Mouse (Mus musculus): ENCODE results near the gene Nxn. TPM values are rescaled to one million over a fixed set of nuclear protein-coding genes. Genes with fewer than 3 reads are reported as not detected.
A peak's percentile ranks its signal among the peaks of the same experiment; 100 is the strongest.

Gene Nxn
- total and polyA plus RNA-seq, 2 experiments from 2014 or later, result 12.7 to 22.1 TPM

DNA sequence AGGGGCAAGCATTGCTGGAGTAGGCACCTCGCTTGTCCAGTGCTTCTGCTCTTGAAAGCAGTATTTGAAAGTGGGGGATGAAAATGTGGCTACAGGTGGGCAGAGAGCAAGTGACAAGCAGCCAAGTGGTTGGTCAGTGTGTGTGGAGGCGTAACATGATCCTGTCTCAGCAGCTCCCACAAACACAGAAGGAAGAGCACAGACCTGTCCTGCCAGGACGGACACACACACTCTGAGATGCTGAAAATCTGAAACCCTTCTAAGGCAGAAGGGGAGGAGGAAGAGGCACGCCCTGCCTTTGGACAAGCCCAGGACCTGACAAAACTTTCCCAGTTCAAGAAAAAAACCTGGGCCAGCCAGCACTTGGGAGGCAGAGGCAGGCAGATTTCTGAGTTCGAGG lies 34.9 kb downstream of the Nxn start:
- H3K4me2 ChIP-seq (ENCODE audit: low read depth), result no peak overlapping the region
- no peak for TF ChIP-seq CTCF (IDR thresholded peaks at IDR 0.05; ENCODE audit: low read depth)
- H3K36me3 ChIP-seq (ENCODE audit: insufficient read depth), result no peaks in the 10 kb centered on the region
- H3K4me3 ChIP-seq (ENCODE audit: low read depth, low read length), result no peak overlapping the region
- 78% methylated on average over 5 of the region's 5 CpGs for WGBS
- H3K4me1 ChIP-seq (ENCODE audit: insufficient read depth), result 0 out of 2 replicates have a peak, but pooled peaks cover 3% of the 10 kb centered on the region
- no peaks in the 10 kb centered on the region for H3K27me3 ChIP-seq (ENCODE audit: insufficient read depth, low read length)
- peak overlapping the region; percentile 40; the same call in 1 of the 2 replicates for H3K27ac ChIP-seq (ENCODE audit: low read depth, low read length)
- H3K9me3 ChIP-seq (ENCODE audit: low read length), result no peaks in the 10 kb centered on the region
- DNase-seq (no peak), ATAC-seq (no peak)
- H3K9ac ChIP-seq, result no peak overlapping the region

DNA sequence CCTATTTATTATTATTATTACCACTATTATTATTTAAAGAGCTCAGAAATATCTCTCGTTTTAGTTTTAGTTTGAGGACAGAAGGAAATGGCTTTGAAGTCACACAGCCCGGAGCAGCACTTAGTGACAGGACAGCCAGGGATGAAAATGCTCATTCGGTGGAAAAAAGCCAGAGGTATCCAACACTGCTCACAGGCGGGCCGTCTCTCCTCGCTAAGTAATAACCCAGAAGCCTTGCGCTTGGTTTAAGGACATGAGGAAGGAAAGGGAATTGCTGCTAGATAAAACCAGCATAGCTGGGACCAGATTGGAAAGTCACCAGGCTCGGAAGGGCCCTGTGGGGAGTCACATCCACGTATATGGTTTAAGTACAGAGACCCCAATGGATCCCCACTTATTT lies 35.3 kb downstream of the Nxn start:
- H3K9me3 ChIP-seq (ENCODE audit: low read length), result no peaks in the 10 kb centered on the region
- no peak overlapping the region for H3K4me2 ChIP-seq (ENCODE audit: low read depth)
- H3K4me1 ChIP-seq (ENCODE audit: insufficient read depth), result 0 out of 2 replicates have a peak, but pooled peaks cover 4% of the 10 kb centered on the region
- 30% methylated on average over 9 of the region's 9 CpGs for WGBS
- DNase-seq (no peak), ATAC-seq (no peak)
- peak overlapping the region; percentile 40; the same call in 1 of the 2 replicates for H3K27ac ChIP-seq (ENCODE audit: low read depth, low read length)
- H3K9ac ChIP-seq, result no peak overlapping the region
- no peak overlapping the region for H3K4me3 ChIP-seq (ENCODE audit: low read depth, low read length)
- no peaks in the 10 kb centered on the region for H3K27me3 ChIP-seq (ENCODE audit: insufficient read depth, low read length)
- TF ChIP-seq CTCF (IDR thresholded peaks at IDR 0.05; ENCODE audit: low read depth), result no peak
- no peaks in the 10 kb centered on the region for H3K36me3 ChIP-seq (ENCODE audit: insufficient read depth)

DNA sequence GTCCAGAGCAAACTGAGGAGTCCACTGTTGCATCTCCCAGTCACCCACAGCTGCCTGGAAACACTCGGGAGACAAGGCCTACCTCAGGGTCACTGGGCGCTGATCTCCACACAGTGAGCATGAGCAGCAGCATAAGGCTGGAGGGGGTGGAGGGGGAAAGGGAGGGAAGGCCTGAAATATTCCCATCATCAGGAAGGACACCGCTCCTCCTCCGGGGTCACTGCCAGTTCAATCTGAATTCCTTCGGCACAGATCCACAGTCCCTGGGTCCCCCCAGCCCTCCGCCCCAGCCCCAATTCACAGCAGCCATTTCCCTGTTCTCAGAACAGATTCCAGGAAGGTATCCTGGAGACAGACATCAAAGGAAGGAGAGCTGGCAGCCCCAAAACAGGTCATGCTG lies 35.8 kb downstream of the Nxn start:
- Histone ChIP-seq H3K4me1 (ENCODE audit: insufficient read depth) (peaks cover 4% of the 10 kb centered on the region; the same call in 1 of the 2 replicates), H3K4me2 (ENCODE audit: low read depth) (no peak overlapping the region), H3K27ac (ENCODE audit: low read depth, low read length) (no peak overlapping the region), H3K4me3 (ENCODE audit: low read depth, low read length) (no peak overlapping the region), H3K9ac (no peak overlapping the region; the same call in 1 of the 2 replicates), H3K27me3 (ENCODE audit: insufficient read depth, low read length) (no peaks in the 10 kb centered on the region), H3K9me3 (ENCODE audit: low read length) (no peaks in the 10 kb centered on the region), H3K36me3 (ENCODE audit: insufficient read depth) (no peaks in the 10 kb centered on the region)
- ATAC-seq, result no peak
- TF ChIP-seq CTCF (IDR thresholded peaks at IDR 0.05; ENCODE audit: low read depth), result no peak
- 17% methylated on average over 6 of the region's 6 CpGs for WGBS
- no peak for DNase-seq

DNA sequence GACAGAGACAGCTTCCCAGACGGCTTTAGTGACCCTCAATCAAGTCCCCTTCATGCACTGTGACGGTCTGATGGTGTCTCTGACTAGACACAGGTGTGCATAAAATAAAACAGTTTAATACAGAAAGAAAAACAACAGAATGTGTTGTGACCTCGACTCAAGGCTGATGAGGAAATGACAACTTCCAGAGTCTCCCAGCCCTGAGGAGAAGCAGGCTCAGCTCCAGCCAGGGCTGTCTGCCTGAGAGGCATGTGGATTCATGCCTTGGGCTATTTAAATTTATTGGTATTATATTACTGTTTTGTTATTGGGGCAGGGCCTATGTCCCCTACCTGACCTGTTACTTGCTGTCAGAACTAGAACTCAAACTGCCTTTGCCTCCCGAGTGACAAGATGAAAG lies 37.5 kb downstream of the Nxn start:
- Histone ChIP-seq H3K4me3 (ENCODE audit: low read depth, low read length) (no peak overlapping the region), H3K36me3 (ENCODE audit: insufficient read depth) (no peaks in the 10 kb centered on the region), H3K4me1 (ENCODE audit: insufficient read depth) (peaks cover 10% of the 10 kb centered on the region; the same call in 1 of the 2 replicates), H3K9me3 (ENCODE audit: low read length) (no peaks in the 10 kb centered on the region), H3K27ac (ENCODE audit: low read depth, low read length) (no peak overlapping the region), H3K27me3 (ENCODE audit: insufficient read depth, low read length) (no peaks in the 10 kb centered on the region), H3K9ac (no peak overlapping the region), H3K4me2 (ENCODE audit: low read depth) (no peak overlapping the region)
- no peak for TF ChIP-seq CTCF (IDR thresholded peaks at IDR 0.05; ENCODE audit: low read depth)
- no peak for DNase-seq
- ATAC-seq, result no peak
- WGBS, result 83% methylated on average over 4 of the region's 4 CpGs

DNA sequence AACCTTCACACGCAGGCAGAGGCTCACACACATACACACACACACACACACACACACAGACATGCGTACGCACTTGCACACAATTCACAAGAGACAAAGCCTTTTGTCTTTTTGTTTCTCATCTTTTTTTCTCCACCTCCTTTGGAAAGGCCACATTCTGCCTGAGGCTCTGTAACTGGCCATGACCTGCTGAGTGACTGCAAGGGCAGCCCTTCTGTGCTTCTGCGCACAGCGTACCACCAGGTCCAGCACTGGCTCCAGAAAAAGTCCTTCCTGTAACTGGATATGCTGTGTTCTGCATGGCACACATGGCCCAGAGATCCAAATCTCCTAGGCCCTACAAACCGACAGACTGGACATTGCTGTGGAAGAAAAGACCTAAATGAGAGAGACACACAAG lies 38.7 kb downstream of the Nxn start:
- Histone ChIP-seq H3K27ac (ENCODE audit: low read depth, low read length) (no peak overlapping the region), H3K9me3 (ENCODE audit: low read length) (no peaks in the 10 kb centered on the region), H3K36me3 (ENCODE audit: insufficient read depth) (no peaks in the 10 kb centered on the region), H3K27me3 (ENCODE audit: insufficient read depth, low read length) (no peaks in the 10 kb centered on the region), H3K9ac (no peak overlapping the region), H3K4me2 (ENCODE audit: low read depth) (no peak overlapping the region), H3K4me1 (ENCODE audit: insufficient read depth) (peaks cover 10% of the 10 kb centered on the region; the same call in 1 of the 2 replicates), H3K4me3 (ENCODE audit: low read depth, low read length) (no peak overlapping the region)
- no peak for ATAC-seq
- 75% methylated on average over 6 of the region's 6 CpGs for WGBS
- TF ChIP-seq CTCF (IDR thresholded peaks at IDR 0.05; ENCODE audit: low read depth), result no peak
- DNase-seq, result no peak

DNA sequence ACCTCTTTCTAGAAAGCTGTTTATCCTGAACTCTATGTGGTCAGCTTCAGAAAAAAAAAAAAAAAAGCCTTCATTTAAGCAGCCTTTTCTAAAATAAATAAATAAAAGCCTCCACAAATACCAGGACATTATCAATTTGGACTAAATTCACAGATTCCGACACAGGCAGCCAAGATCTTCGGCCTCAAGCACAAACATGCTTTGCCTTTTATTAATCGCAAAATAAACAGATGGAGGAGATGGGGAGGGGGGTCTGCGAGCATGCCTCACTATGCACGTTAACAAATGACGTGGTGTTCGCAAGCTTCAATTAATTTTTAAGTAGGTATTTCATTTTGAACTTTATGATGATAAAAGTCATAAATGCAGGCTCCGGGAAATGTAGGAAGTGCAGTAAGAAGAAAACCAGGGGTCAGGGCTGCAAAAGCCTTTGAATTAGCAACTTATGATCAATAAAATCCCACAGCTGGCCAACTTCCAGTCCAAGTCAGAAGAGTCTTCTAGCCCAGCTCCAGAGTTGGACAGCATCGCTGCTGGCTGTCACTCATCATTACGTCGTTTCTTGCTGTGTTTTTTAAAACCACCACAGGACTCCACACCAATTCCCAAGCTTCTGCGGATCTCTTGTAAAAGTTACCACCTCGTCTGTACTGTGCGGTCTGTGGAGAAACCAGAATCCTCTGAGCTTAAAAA lies 40.2 kb downstream of the Nxn start:
- Histone ChIP-seq H3K4me2 (ENCODE audit: low read depth) (no peak overlapping the region), H3K9ac (no peak overlapping the region), H3K4me3 (ENCODE audit: low read depth, low read length) (no peak overlapping the region), H3K4me1 (ENCODE audit: insufficient read depth) (peaks cover 10% of the 10 kb centered on the region; the same call in 1 of the 2 replicates), H3K9me3 (ENCODE audit: low read length) (no peaks in the 10 kb centered on the region), H3K27ac (ENCODE audit: low read depth, low read length) (no peak overlapping the region), H3K27me3 (ENCODE audit: insufficient read depth, low read length) (no peaks in the 10 kb centered on the region), H3K36me3 (ENCODE audit: insufficient read depth) (no peaks in the 10 kb centered on the region)
- DNase-seq (no peak), ATAC-seq (no peak)
- no peak for TF ChIP-seq CTCF (IDR thresholded peaks at IDR 0.05; ENCODE audit: low read depth)
- WGBS, result 22% methylated on average over 14 of the region's 14 CpGs

DNA sequence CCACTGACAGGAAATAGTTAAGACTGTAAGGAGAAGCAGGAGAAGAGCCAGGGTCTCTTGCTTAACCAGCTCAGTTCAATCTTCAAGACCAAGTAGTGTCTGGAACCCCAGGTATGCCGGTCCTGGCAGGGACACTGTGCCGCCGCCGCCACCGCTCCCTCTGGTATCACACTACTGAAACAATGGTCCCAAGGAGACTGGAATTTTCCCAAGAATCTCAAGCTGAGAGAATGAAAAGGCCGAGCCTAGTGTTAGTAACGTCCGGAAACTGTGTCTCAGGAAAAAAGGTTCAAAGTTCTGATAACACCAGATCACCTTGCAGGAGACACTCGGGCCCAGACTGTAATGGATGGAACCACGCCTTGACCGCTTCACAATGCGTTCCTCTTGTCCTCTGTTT lies 41.5 kb downstream of the Nxn start:
- Histone ChIP-seq H3K4me3 (ENCODE audit: low read depth, low read length) (no peak overlapping the region), H3K27me3 (ENCODE audit: insufficient read depth, low read length) (no peaks in the 10 kb centered on the region), H3K4me1 (ENCODE audit: insufficient read depth) (peaks cover 13% of the 10 kb centered on the region; the same call in 1 of the 2 replicates), H3K9me3 (ENCODE audit: low read length) (no peaks in the 10 kb centered on the region), H3K27ac (ENCODE audit: low read depth, low read length) (no peak overlapping the region), H3K9ac (no peak overlapping the region), H3K4me2 (ENCODE audit: low read depth) (no peak overlapping the region), H3K36me3 (ENCODE audit: insufficient read depth) (no peaks in the 10 kb centered on the region)
- TF ChIP-seq CTCF (IDR thresholded peaks at IDR 0.05; ENCODE audit: low read depth), result no peak
- WGBS, result 44% methylated on average over 12 of the region's 12 CpGs
- ATAC-seq (no peak), DNase-seq (no peak)

All from forebrain, postnatal 0 days (tissue).